Mouse (Mus musculus) embryonic facial prominence, embryonic 10.5 days (tissue): ENCODE measurements around the gene Lipo2. TPM values are rescaled to one million over a fixed set of nuclear protein-coding genes. Genes with fewer than 3 reads are reported as not detected.
A peak's percentile ranks its signal among the peaks of the same experiment; 100 is the strongest.
"Not testable (repeated sequence)": the region's sequence is repeated elsewhere in the genome, so short reads cannot be mapped to it uniquely, and the experiment has no call there.

Source experiments
- DNase-seq: peaks from one replicate; pipeline ENCODE4 v3.0.0-alpha.2; 2017; ENCODE audit warnings: low spot score
- H3K27ac ChIP-seq: fragments of 300-500 bp; sonication (generic); replicated peaks from 2 replicates; pipeline ENCODE4 v1.5.1; 2016; ENCODE audit warnings: mild to moderate bottlenecking
- H3K27me3 ChIP-seq: fragments of 300-500 bp; sonication (generic); replicated peaks from 2 replicates; pipeline ENCODE4 v1.6.1; 2016; ENCODE audit warnings: low read depth, mild to moderate bottlenecking; ENCODE audit not compliant: poor library complexity, severe bottlenecking
- H3K36me3 ChIP-seq: fragments of 300-500 bp; sonication (generic); replicated peaks from 2 replicates; pipeline ENCODE4 v1.6.1; 2016; ENCODE audit warnings: mild to moderate bottlenecking, moderate library complexity
- H3K4me1 ChIP-seq: fragments of 300-500 bp; sonication (generic); 2 replicates; pipeline ENCODE4 v1.6.1; 2016
- H3K4me3 ChIP-seq: fragments of 300-500 bp; sonication (generic); 2 replicates; pipeline ENCODE4 v1.5.1; 2016; ENCODE audit warnings: mild to moderate bottlenecking, moderate library complexity
- H3K9me3 ChIP-seq: fragments of 300-500 bp; sonication (generic); 2 replicates; pipeline ENCODE4 v1.6.1; 2016; ENCODE audit warnings: mild to moderate bottlenecking
- WGBS: fragments of 180-500 bp; shearing (Covaris S2); methylation state at CpG from one replicate; pipeline ENCODE4 v1.1.7; 2016; 5-methylcytosine and 5-hydroxymethylcytosine counted together
- polyA plus RNA-seq: library from polyadenylated mRNA; unstranded; fragments of >200 nt; fragmentation: Nextera tagmentation; extraction: Ambion mirVana; gene quantifications from 2 replicates; pipeline ENCODE4 v1.2.1, GENCODE M21; 2016

Gene Lipo2
- 0.11 and 0.22 TPM in 2 replicates for polyA plus RNA-seq

GRCm38 (mm10) chr19:33751259-33751658 is at the start of gene Lipo2:
Gene Lipo2, minus strand, starts transcription at chr19:33751359.
- not testable (repeated sequence) for H3K4me1 ChIP-seq, H3K4me3 ChIP-seq, H3K9me3 ChIP-seq, H3K27ac ChIP-seq, DNase-seq, H3K27me3 ChIP-seq, H3K36me3 ChIP-seq
- 94% methylated on average over 1 of the region's 1 CpGs for WGBS

DNA sequence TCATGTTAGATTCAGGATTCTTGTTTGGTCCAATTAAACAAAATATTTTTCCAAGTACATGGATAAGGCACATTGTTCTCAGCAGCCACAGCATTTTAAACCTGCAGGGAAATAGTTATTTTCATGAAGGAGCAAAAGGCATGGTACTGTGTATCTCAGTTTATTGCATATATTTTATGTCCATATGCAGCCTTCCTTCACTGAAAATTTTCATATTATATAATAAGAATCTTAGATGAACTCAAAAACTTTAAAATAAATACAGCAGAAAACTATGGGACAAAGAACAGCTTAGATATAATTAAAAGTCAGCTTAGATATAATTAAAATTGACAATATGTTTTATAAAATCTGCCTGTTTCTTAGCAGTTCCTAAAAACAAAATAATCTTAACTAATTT is 36.2 kb upstream of the Lipo2 start, which contains the start of gene Lipo1:
TSS of gene Lipo1 (minus strand) at position 101 of the 400 bp plus-strand sequence.
- not testable (repeated sequence) for H3K27me3 ChIP-seq, H3K27ac ChIP-seq, H3K4me3 ChIP-seq, H3K4me1 ChIP-seq, H3K36me3 ChIP-seq, H3K9me3 ChIP-seq, DNase-seq

DNA sequence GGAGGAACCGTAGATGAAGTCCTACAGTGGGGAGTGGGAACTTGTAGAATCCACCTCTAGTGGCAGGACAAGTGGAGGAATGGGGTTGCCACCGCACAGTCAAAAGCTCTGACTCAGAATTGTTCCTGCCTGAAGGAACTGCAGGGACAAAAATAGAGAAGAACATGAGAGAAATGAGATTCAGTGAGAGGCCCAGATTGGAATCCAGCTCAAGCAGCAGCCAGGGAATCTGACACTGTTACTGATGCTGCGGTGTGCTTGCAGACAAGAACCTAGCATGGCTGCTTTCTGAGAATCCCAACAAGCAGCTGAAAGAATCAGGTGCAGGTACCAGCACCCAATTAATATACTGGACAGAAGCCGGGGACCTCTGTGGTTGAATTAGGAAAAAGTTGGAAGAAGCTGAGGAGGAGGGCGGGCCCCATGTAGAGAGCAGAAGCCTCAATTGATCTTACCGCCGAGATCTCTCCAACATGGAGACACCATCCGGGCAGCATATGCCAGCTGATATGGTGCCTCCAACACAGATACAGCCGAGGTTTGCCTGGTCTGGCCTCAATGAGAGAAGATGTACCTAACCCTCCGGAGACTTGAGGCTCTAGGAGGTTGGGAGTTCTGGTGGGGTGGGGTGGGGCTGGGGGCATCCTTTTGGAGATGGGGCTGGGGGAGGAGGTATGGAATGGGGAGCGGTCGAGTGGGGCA is 35.6 kb upstream of the Lipo2 start:
- 90% methylated on average over 12 of the region's 12 CpGs for WGBS
- no peaks in the 10 kb centered on the region for H3K36me3 ChIP-seq
- no peak for DNase-seq
- no peaks in the 10 kb centered on the region for H3K9me3 ChIP-seq
- no peak overlapping the region for H3K4me3 ChIP-seq
- H3K4me1 ChIP-seq, result no peaks in the 10 kb centered on the region
- no peaks in the 10 kb centered on the region for H3K27me3 ChIP-seq
- no peak overlapping the region for H3K27ac ChIP-seq

GRCm38 (mm10) chr19:33761287-33762086 is 10.3 kb upstream of the Lipo2 start, which contains the start of gene Lipo3:
Gene Lipo3, minus strand, starts transcription at chr19:33761951.
- 36% methylated on average over 13 of the region's 41 CpGs for WGBS
- not testable (repeated sequence) for H3K27me3 ChIP-seq, H3K27ac ChIP-seq, H3K4me1 ChIP-seq, H3K36me3 ChIP-seq, H3K9me3 ChIP-seq
- peak; percentile 25 for DNase-seq
- H3K4me3 ChIP-seq, result peak within 1 kb of the TSS; percentile 42

Other genes starting within 250 kb of the Lipo2 start
- gene Lipo4, start 233.6 kb downstream of the Lipo2 start, polyA plus RNA-seq, result not detected in 2 replicates
- gene Gm8978, start 126.1 kb downstream of the Lipo2 start, polyA plus RNA-seq, result not detected in 2 replicates
- gene Lipo3, start 10.6 kb upstream of the Lipo2 start, polyA plus RNA-seq, result 6.0 and 6.1 TPM in 2 replicates
- not detected in 2 replicates for gene Lipo1, start 36.1 kb upstream of the Lipo2 start, polyA plus RNA-seq
- gene Lipf, start 209.8 kb upstream of the Lipo2 start, polyA plus RNA-seq, result not detected in 2 replicates